Mouse (Mus musculus) liver, postnatal 0 days (tissue): ENCODE measurements around the gene Glod4. TPM values are rescaled to one million over a fixed set of nuclear protein-coding genes. Genes with fewer than 3 reads are reported as not detected.

Experiments
- ATAC-seq: fragments of 200-750 bp; cut with Nextera tagmentation; 2 replicates; pipeline ENCODE4 v1.8.0; 2017; ENCODE audit warnings: mild to moderate bottlenecking, moderate library complexity
- DNase-seq: peaks from one replicate; pipeline ENCODE4 v3.0.0-alpha.2; 2016
- H3K27ac ChIP-seq: fragments of 300-500 bp; sonication (generic); 2 replicates; pipeline ENCODE4 v1.5.1; 2014; ENCODE audit warnings: antibody characterized with exemption, moderate library complexity, mild to moderate bottlenecking, low read depth
- H3K27me3 ChIP-seq: fragments of 300-500 bp; sonication (generic); 2 replicates; pipeline ENCODE4 v1.6.1; 2014; ENCODE audit warnings: low read length, control low read depth, mixed read lengths; ENCODE audit not compliant: insufficient read depth
- H3K36me3 ChIP-seq: fragments of 300-500 bp; sonication (generic); replicated peaks from 2 replicates; pipeline ENCODE4 v1.6.1; 2014; ENCODE audit warnings: mild to moderate bottlenecking, control low read depth, low read length, moderate library complexity, mixed read lengths; ENCODE audit not compliant: insufficient read depth
- H3K4me1 ChIP-seq: fragments of 300-500 bp; sonication (generic); 2 replicates; pipeline ENCODE4 v1.6.1; 2014; ENCODE audit warnings: antibody characterized with exemption, mild to moderate bottlenecking, control low read depth; ENCODE audit not compliant: insufficient read depth
- H3K4me2 ChIP-seq: fragments of 300-500 bp; sonication (generic); 2 replicates; pipeline ENCODE4 v1.6.1; 2014; ENCODE audit warnings: low read depth, mild to moderate bottlenecking, low read length, moderate library complexity, mixed read lengths
- H3K4me3 ChIP-seq: fragments of 300-500 bp; sonication (generic); 2 replicates; pipeline ENCODE4 v1.5.1; 2014; ENCODE audit warnings: low read depth, low read length
- H3K9ac ChIP-seq: fragments of 300-500 bp; sonication (generic); replicated peaks from 2 replicates; pipeline ENCODE4 v1.6.1; 2014; ENCODE audit warnings: mild to moderate bottlenecking, moderate library complexity
- H3K9me3 ChIP-seq: fragments of 300-500 bp; sonication (generic); 2 replicates; pipeline ENCODE4 v1.6.1; 2016; ENCODE audit warnings: mild to moderate bottlenecking, control low read depth, low read length, mixed read lengths
- CTCF ChIP-seq: sonication (generic); IDR thresholded peaks from 2 replicates; pipeline ENCODE4 v1.5.1; 2016; ENCODE audit warnings: antibody characterized with exemption, low read depth
- EP300 ChIP-seq: IDR thresholded peaks from 2 replicates; pipeline ENCODE4 v1.6.1; 2016; ENCODE audit warnings: antibody characterized with exemption, low read depth, mild to moderate bottlenecking
- WGBS: fragments of 180-500 bp; shearing (Covaris S2); extraction: QIAGEN DNeasy Blood & Tissue Kit; methylation state at CpG from one replicate; pipeline ENCODE4 v1.1.7; 2014; ENCODE audit not compliant: insufficient replicate concordance; 5-methylcytosine and 5-hydroxymethylcytosine counted together
- polyA plus RNA-seq: library from polyadenylated mRNA; unstranded; fragments of >200 nt; fragmentation: Nextera tagmentation; extraction: Ambion mirVana; gene quantifications from 2 replicates; pipeline ENCODE4 v1.2.1, GENCODE M21; 2015

Glod4 gene
- polyA plus RNA-seq, 1 experiment from 2014 or later, result 43.6 TPM

- WGBS, result 80% methylated on average over 8 of the region's 8 CpGs
Observed at GRCm38 (mm10) chr11:76146187-76147010, 97.1 kb downstream of the Glod4 start.

GRCm38 (mm10) chr11:76145169-76145568 lies 98.4 kb downstream of the Glod4 start:
- no peak overlapping the region for H3K4me2 ChIP-seq
- no peaks in the 10 kb centered on the region for H3K4me1 ChIP-seq
- no peak for TF ChIP-seq CTCF
- no peak for TF ChIP-seq EP300
- no peak for DNase-seq
- H3K27ac ChIP-seq, result no peak overlapping the region
- no peak for ATAC-seq
- no peaks in the 10 kb centered on the region for H3K36me3 ChIP-seq
- WGBS, result 85% methylated on average over 1 of the region's 1 CpGs
- H3K9ac ChIP-seq, result no peak overlapping the region
- no peaks in the 10 kb centered on the region for H3K9me3 ChIP-seq
- H3K4me3 ChIP-seq, result no peak overlapping the region
- H3K27me3 ChIP-seq, result no peaks in the 10 kb centered on the region

More at GRCm38 (mm10) chr11:76146187-76147010, 97.1 kb downstream of the Glod4 start:
- H3K9ac ChIP-seq, result no peak overlapping the region
- H3K4me1 ChIP-seq, result no peaks in the 10 kb centered on the region
- no peak overlapping the region for H3K4me2 ChIP-seq
- no peaks in the 10 kb centered on the region for H3K27me3 ChIP-seq
- no peak for DNase-seq
- TF ChIP-seq CTCF (no peak), EP300 (no peak)
- H3K4me3 ChIP-seq, result no peak overlapping the region
- H3K9me3 ChIP-seq, result no peaks in the 10 kb centered on the region
- no peak for ATAC-seq
- H3K27ac ChIP-seq, result no peak overlapping the region
- H3K36me3 ChIP-seq, result no peaks in the 10 kb centered on the region; the same call in 1 of the 2 replicates

- no peak for ATAC-seq
Observed at GRCm38 (mm10) chr11:76144386-76144785, 99.1 kb downstream of the Glod4 start.

GRCm38 (mm10) chr11:76137996-76138395 lies 105.5 kb downstream of the Glod4 start:
- H3K27ac ChIP-seq, result no peak overlapping the region
- no peak for ATAC-seq

More at GRCm38 (mm10) chr11:76144386-76144785, 99.1 kb downstream of the Glod4 start:
- Histone ChIP-seq H3K27ac (no peak overlapping the region), H3K9me3 (no peaks in the 10 kb centered on the region), H3K4me1 (no peaks in the 10 kb centered on the region), H3K4me2 (no peak overlapping the region), H3K27me3 (no peaks in the 10 kb centered on the region), H3K36me3 (no peaks in the 10 kb centered on the region), H3K4me3 (no peak overlapping the region), H3K9ac (no peak overlapping the region)
- TF ChIP-seq EP300 (no peak), CTCF (no peak)
- 79% methylated on average over 8 of the region's 8 CpGs for WGBS
- no peak for DNase-seq

GRCm38 (mm10) chr11:76135641-76136437 lies 107.7 kb downstream of the Glod4 start:
- DNase-seq (no peak), ATAC-seq (no peak)
- H3K4me1 ChIP-seq, result no peaks in the 10 kb centered on the region
- no peaks in the 10 kb centered on the region for H3K9me3 ChIP-seq
- no peaks in the 10 kb centered on the region for H3K27me3 ChIP-seq
- TF ChIP-seq CTCF (no peak), EP300 (no peak)
- H3K4me3 ChIP-seq, result no peak overlapping the region
- WGBS, result 86% methylated on average over 7 of the region's 7 CpGs
- H3K9ac ChIP-seq, result no peak overlapping the region
- no peak overlapping the region for H3K4me2 ChIP-seq
- peaks cover 30% of the 10 kb centered on the region for H3K36me3 ChIP-seq
- H3K27ac ChIP-seq, result no peak overlapping the region

More at GRCm38 (mm10) chr11:76137996-76138395, 105.5 kb downstream of the Glod4 start:
- no peak overlapping the region for H3K9ac ChIP-seq
- H3K36me3 ChIP-seq, result peaks cover 29% of the 10 kb centered on the region
- 70% methylated on average over 3 of the region's 3 CpGs for whole genome bisulfite sequencing
- no peak overlapping the region for H3K4me2 ChIP-seq
- no peaks in the 10 kb centered on the region for H3K4me1 ChIP-seq
- H3K4me3 ChIP-seq, result no peak overlapping the region
- no peak for DNase-seq
- H3K27me3 ChIP-seq, result no peaks in the 10 kb centered on the region
- TF ChIP-seq CTCF, result no peak
- no peak for TF ChIP-seq EP300
- no peaks in the 10 kb centered on the region for H3K9me3 ChIP-seq

GRCm38 (mm10) chr11:76130859-76131258 lies 112.7 kb downstream of the Glod4 start:
- no peak for ATAC-seq

More at GRCm38 (mm10) chr11:76130859-76131258, 112.7 kb downstream of the Glod4 start:
- Histone ChIP-seq H3K4me2 (no peak overlapping the region), H3K9me3 (no peaks in the 10 kb centered on the region), H3K36me3 (peaks cover 30% of the 10 kb centered on the region), H3K4me1 (no peaks in the 10 kb centered on the region), H3K4me3 (no peak overlapping the region), H3K27me3 (no peaks in the 10 kb centered on the region), H3K27ac (no peak overlapping the region), H3K9ac (no peak overlapping the region)
- no peak for DNase-seq
- TF ChIP-seq CTCF (no peak), EP300 (no peak)
- 55% methylated on average over 5 of the region's 5 CpGs for WGBS
